In the genomic region with DNA sequence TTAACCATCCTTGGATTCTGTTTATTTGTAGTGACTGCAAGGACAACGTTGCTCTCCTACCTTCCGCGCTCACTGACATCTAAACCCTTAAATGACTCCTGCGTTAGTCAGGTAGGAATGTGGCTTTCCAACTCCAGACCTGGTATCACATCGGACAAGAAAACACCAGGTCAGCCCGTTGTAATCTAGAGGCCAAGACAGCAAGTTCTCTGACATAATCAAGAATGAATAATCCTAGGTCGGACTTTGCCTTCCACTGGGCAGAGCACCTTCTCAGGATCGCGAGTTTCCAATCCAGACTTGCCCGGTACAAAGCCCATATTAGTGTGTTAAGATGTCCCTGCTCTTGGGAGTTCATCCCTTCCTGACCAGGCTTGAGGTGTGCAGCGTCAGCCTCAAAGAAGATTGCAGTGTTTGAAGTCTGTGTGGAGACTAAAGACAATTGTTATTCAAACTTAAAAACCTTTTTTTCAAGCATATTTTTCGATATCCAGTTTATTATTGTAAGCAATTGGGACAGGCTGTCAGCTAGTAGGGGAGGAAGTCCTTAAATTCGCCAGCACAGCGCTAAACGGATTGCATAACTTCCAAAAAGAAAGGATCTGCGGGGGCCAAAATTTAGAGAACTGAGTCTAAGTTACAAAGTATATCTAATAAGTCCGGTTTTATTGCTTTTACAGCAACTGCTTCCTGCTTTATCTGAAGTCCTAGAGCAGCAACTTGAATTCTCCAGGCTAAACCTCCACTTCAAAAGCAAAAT, we compare ENCODE assay signal across 9 mouse cellular contexts. TPM values are rescaled to one million over a fixed set of nuclear protein-coding genes. Genes with fewer than 3 reads are reported as not detected.
DNase-seq lines count a peak whose midpoint lies in the region; ATAC-seq and TF ChIP-seq lines count a peak whose summit lies in the region.
"Had no signal": no experiment of that assay in that cellular context is flagged by ENCODE, and none has a peak within 500 bp of the region (broad histone marks: within the 10 kb centered on the region; RNA-seq: fewer than 3 reads in every experiment).

No protein-coding gene starts in this region.

- no peak for TF ChIP-seq CTCF in gastrocnemius, adult 2 months (IDR thresholded peaks at IDR 0.05)

- no peaks in the 10 kb centered on the region for H3K27me3 ChIP-seq in kidney, embryonic 16.5 days (ENCODE audit: insufficient read depth, low read length)
- H3K27me3 ChIP-seq in midbrain, embryonic 11.5 days (ENCODE audit: control insufficient read depth, insufficient read depth, low read length), result peaks cover 6% of the 10 kb centered on the region; the same call in 1 of the 2 replicates

- peak overlapping the region; percentile 93 for H3K9ac ChIP-seq in kidney, embryonic 16.5 days (replicated peaks; ENCODE audit: low read length)
- H3K9ac ChIP-seq in midbrain, embryonic 11.5 days (ENCODE audit: low read length), result peak overlapping the region; percentile 73

- intact Hi-C loops in gastrocnemius, adult 2 months (cut with DNase I), result loop anchor here (5.0 kb wide), 5 partner anchors 36 to 299 kb away; partner anchors contain the start of gene Fnip2

- H3K4me2 ChIP-seq in kidney, embryonic 16.5 days (replicated peaks; ENCODE audit: low read depth, low read length), result peak overlapping the region; percentile 62
- H3K4me2 ChIP-seq in midbrain, embryonic 11.5 days, result peak overlapping the region; percentile 95

- peaks cover 30% of the 10 kb centered on the region for H3K4me1 ChIP-seq in kidney, embryonic 16.5 days (ENCODE audit: insufficient read depth, low read length)
- peaks cover 5% of the 10 kb centered on the region for H3K4me1 ChIP-seq in midbrain, embryonic 11.5 days (ENCODE audit: control insufficient read depth, insufficient read depth, low read length)

- peak overlapping the region; percentile 85 for H3K4me3 ChIP-seq in gastrocnemius, adult 2 months
- H3K4me3 ChIP-seq in kidney, embryonic 16.5 days (ENCODE audit: low read length), result peak overlapping the region; percentile 87
- H3K4me3 ChIP-seq in midbrain, embryonic 11.5 days (ENCODE audit: low read depth, low read length), result peak overlapping the region; percentile 89

- H3K36me3 ChIP-seq in kidney, embryonic 16.5 days (ENCODE audit: insufficient read depth, low read length), result no peaks in the 10 kb centered on the region
- H3K36me3 ChIP-seq in midbrain, embryonic 11.5 days (ENCODE audit: control insufficient read depth, insufficient read depth, low read length), result no peaks in the 10 kb centered on the region

- H3K27ac ChIP-seq in gastrocnemius, adult 2 months, result peak overlapping the region; percentile 97
- peak overlapping the region; percentile 34; the same call in 1 of the 2 replicates for H3K27ac ChIP-seq in kidney, embryonic 16.5 days (ENCODE audit: low read length)
- no peak overlapping the region for H3K27ac ChIP-seq in midbrain, embryonic 11.5 days (ENCODE audit: low read depth, low read length)

- peak; percentile 9; the same call in 1 of the 2 replicates for ATAC-seq in kidney, embryonic 16.5 days (ENCODE audit: low FRiP score, low TSS enrichment)
- no peak; the same call in 1 of the 2 replicates for ATAC-seq in midbrain, embryonic 11.5 days (ENCODE audit: low FRiP score)

- 14% methylated on average over 17 of the region's 17 CpGs for WGBS in kidney, embryonic 16.5 days
- WGBS in midbrain, embryonic 11.5 days, result 16% methylated on average over 17 of the region's 17 CpGs

- H3K9me3 ChIP-seq in kidney, embryonic 16.5 days (ENCODE audit: low read length), result no peaks in the 10 kb centered on the region
- no peaks in the 10 kb centered on the region for H3K9me3 ChIP-seq in midbrain, embryonic 11.5 days (ENCODE audit: control insufficient read depth, low read length)

- no peak for DNase-seq in gastrocnemius, adult 2 months
- no peak for DNase-seq in gastrocnemius, postnatal 25 days
- DNase-seq in Muller cell, postnatal 12 days (ENCODE audit: inconsistent ontology term), result peak; percentile 36
- peak; percentile 55 for DNase-seq in heart, adult 8-10 months (ENCODE audit: low spot score)
- peak; percentile 93 for DNase-seq in midbrain, embryonic 11.5 days (ENCODE audit: low spot score, missing footprints)
- no peak for DNase-seq in urinary bladder, postnatal 10 days (ENCODE audit: low spot score)
- no peak for DNase-seq in spleen, adult 12 weeks (ENCODE audit: low spot score)

RNA-seq across cellular contexts. Expression of gene Rapgef2, which starts 1.6 kb away (rescaled TPM):
- 10 to 100 TPM; 13.0 to 29.3 TPM for total RNA-seq in gastrocnemius, adult 2 months (2021)
- total RNA-seq in gastrocnemius, postnatal 25 days (2021), result 10 to 100 TPM; 13.5 to 20.6 TPM
- total RNA-seq in heart, adult 8-10 months (2022), result 10 to 100 TPM; 28.3 to 34.8 (median 32.0) TPM
- polyA plus RNA-seq in kidney, embryonic 16.5 days (2015; fragmentation: Nextera tagmentation; extraction: Ambion mirVana), result 4.0 and 4.9 TPM in 2 replicates
- 5.3 and 6.2 TPM in 2 replicates for polyA plus RNA-seq in midbrain, embryonic 11.5 days (2014; fragmentation: Nextera tagmentation; extraction: Ambion mirVana)

RNA-seq across cellular contexts. Expression of gene Gm17359, which starts 48.6 kb away (rescaled TPM):
- not detected for total RNA-seq in gastrocnemius, adult 2 months (2021)
- not detected for total RNA-seq in gastrocnemius, postnatal 25 days (2021)
- not detected for total RNA-seq in heart, adult 8-10 months (2022)
- polyA plus RNA-seq in kidney, embryonic 16.5 days (2015; fragmentation: Nextera tagmentation; extraction: Ambion mirVana), result not detected in 2 replicates
- 0.33 TPM in 1 of 2 replicates, not detected in the other for polyA plus RNA-seq in midbrain, embryonic 11.5 days (2014; fragmentation: Nextera tagmentation; extraction: Ambion mirVana)
- total RNA-seq: hematopoietic stem cell, adult 5-6 weeks had no signal

Comparison
In these comparisons a context has a peak if more than half of its experiments do, and no peak if none do; other contexts are left out.
1. DNase-seq: peak in Muller cell, postnatal 12 days (single experiment), heart, adult 8-10 months (single experiment) and midbrain, embryonic 11.5 days (single experiment); none in gastrocnemius, adult 2 months (single experiment), gastrocnemius, postnatal 25 days (single experiment), urinary bladder, postnatal 10 days (single experiment) and spleen, adult 12 weeks (single experiment).
2. Peak in every context shown above with its lines, with median percentiles within 50 percentile points of each other: H3K4me3 ChIP-seq.